Mouse (Mus musculus) inflammation-experienced regulatory T-cells, adult 6 months (primary cell): ENCODE data around the gene N6amt1. TPM values are rescaled to one million over a fixed set of nuclear protein-coding genes. Genes with fewer than 3 reads are reported as not detected.
A peak's percentile ranks its signal among the peaks of the same experiment; 100 is the strongest.

Experiments
- ATAC-seq: one replicate; pipeline ENCODE4 v1.8.0; 2017
- polyA plus RNA-seq, 3 experiments: library from polyadenylated mRNA; unstranded; fragments of 100-300 nt; shearing (Covaris generic); gene quantifications; one replicate each; pipeline ENCODE4 v1.2.1; 2017

N6amt1 gene
- polyA plus RNA-seq, result 10 to 100 TPM; 15.0 to 20.7 (median 18.1) TPM

DNA sequence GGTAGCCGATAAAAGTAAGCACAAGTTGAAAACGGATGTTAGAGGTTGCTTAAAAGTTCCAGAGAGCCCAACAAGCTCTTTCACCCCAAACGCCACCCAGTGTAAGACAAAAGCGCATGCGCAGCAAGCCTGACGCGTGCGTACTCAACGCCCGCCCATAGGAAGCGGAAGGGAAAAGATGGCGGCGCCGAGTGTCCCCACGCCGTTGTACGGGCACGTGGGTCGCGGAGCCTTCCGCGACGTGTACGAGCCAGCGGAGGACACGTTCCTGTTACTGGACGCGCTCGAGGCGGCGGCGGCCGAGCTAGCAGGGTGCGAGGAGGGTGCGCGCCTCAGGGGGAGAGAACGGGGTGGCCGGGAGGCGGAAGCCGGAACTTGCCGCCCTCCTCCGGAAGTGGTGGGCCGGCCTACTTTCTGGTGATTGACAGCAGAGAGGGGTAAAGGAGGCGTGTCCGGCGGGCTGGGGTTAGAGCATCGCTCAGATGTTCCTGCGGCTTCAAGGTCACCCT is at the start of gene N6amt1:
TSS of gene N6amt1 (plus strand) at position 111 of the 509 bp plus-strand sequence.
- peak; percentile 99 for ATAC-seq

DNA sequence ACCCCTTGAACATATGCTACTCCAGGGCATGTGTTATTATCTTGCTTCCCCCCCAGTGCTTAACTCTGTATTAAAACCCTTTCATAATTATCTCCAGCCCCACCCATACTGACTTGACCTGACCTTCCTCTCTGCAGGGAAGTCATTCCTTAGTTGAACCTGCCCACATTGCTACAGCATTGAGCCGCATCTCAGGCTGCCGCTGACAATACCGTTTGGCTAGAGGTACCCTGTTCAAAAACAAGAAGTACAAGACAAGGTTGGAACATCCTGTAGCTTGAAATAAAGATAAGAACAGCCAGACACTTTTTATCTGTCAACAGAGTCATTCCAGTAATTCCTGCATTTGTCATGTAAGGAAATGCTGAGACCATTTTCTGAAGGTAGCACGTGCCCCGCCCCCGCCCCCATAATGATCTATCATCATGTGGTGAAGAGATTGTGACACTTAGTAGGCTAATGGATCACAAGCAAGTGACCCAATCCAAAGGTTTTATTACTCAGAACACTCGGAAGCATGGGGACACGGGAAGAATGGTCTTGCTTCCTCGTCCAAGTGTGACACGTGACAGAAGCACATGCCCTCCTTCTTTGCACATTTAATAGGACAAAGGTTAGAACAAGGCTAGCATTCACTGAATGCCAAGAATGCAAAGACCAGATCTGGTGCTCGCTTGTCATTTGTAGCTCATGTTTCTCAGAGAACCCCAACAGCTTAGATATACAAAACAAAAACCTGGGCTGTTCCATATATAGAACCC is 48.6 kb upstream of the N6amt1 start:
- ATAC-seq, result no peak

GRCm38 (mm10) chr16:87307109-87307735 is 46.8 kb upstream of the N6amt1 start:
- no peak for ATAC-seq

DNA sequence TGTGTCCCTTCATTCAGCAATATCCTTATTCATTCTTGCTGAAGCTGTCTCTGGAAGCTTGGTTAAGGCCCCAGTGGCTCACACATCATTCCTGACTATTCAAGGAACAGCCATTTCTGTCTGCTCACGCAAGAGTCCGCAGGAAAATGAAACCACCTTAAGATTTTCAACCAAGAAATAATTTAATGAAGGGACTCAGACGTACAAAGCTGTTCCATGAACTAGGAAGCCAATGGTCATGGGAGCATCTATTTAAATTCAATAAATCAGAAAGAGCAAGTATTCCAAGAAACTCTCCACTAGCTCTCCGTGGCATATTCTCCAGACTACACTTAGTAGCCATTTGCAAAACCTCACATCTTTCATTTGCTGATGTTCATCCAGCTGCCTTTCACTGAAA is 43.3 kb upstream of the N6amt1 start:
- ATAC-seq, result no peak

DNA sequence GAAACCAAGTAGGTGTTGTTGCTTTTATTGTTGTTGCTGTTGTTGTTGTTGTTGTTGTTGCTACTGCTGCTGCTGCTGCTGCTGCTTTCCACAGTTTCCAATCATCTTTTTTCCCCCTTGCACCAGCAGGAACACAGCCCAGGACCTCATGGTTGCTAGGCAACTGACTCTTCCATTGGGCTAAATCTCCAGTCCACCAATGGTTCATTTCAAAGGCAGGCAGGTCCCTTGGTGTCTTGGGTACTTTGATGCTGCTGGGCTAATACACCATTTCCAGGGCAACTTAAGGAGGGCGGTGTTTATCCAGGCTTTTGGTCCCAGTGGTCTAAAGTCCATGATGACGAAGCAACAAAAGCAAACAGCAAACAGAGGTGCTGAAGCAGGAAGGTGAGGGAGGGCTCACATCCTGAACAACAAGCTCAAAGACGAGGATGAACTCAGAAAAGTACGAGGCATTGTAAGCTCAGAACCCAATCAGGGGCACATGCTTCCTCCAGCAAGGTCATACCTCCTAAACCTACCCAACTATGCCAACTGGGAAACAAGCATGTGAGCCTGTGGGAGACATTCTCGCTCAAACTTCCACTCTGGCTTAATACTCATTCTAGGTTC is 35.7 kb upstream of the N6amt1 start:
- no peak for ATAC-seq

DNA sequence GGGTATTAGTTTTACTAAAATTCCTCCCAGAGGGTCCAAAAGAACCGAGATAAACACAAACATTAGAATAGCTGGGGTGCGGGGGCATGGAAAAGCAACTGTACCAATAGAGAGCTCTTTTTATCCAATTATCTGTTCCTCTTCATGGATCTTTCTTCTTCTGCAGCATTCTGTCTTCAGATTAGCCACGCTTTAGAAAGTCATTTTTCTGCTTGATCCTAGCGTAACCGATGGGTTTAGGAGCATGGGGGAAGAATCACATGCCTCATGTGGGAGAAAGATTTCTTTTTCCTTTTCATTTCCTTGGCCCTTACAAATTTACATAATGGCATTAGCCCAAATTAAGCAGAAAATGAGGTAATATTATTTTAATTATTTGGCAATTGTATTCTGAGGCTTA is 35.0 kb upstream of the N6amt1 start:
- no peak for ATAC-seq

DNA sequence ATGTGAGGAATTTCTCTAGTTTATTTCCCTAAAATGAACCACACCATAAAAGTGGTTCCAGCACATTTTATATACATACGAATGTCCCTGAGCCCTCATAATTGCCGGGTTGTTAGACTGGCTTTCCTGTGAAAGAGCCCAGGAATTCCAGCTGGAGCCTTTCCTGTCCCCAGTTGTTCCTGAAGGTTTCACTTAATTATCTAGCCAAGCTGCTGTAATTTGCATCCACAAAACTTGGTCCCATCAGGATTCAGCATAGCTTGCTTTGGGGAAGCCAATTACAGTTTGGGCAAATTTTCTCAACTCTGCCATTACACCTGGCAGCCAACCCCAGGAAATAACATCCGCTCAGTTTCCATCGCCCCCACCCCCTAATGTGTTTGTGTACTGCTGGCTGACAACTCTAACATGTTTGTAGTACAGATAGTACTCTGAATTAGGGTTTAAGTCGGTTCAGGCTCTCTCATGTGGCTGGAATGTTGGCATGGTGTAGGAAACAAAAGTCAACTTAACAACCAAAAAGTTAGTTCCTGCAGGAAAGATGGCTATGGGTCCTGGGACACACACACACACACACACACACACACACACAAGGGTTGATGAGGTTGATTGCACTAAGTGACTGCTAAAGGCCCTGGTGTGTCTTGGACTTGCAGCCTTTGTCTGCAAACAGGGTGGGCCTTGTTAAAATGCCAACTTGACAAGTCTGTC is 34.3 kb upstream of the N6amt1 start:
- ATAC-seq, result no peak

DNA sequence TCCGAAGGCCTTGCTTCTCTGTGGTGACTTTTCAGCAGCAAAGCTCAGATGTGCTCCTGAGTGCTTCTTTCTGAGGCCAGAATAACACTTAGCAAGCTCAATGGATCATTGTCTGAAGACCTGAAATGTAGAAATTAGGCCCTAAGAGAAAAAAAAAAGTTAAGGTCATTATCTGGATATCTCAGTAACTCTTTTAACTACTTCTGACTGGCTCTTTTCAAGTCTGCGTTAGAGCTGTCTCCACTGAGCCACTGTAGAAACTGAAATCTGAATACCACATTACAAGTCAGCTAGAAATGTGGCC is 33.8 kb upstream of the N6amt1 start:
- no peak for ATAC-seq

- ATAC-seq, result peak; percentile 94
These were observed 29.4 kb upstream of the N6amt1 start for GRCm38 (mm10) chr16:87324571-87324970.

GRCm38 (mm10) chr16:87329986-87330385 is 24.0 kb upstream of the N6amt1 start:
- ATAC-seq, result no peak

GRCm38 (mm10) chr16:87334756-87335155 is 19.2 kb upstream of the N6amt1 start:
- no peak for ATAC-seq

DNA sequence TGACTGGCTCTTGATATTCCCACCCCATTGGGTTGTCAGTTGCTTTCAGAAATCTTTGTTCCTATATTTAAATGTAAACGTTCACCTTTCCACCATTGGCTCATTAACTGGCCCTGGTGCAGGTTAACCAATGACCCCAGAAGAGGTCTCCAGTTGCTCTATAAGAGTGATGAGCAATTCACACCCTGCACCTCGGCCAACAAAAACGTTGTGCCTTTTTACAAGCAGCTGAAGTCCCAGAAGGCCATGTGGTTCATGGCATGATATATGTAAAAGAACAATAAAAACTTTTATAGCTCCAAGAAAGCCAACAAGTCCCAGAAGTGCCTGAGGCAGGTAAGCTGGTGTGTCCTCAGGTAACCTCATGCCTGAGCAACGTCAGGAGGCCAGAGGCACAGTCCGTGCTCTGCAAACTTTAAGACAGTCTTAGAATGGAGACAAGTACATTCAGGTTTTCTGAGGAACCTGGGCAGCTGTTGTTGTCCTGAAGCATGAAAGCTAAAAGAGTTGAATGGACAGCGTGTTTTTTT is 12.9 kb upstream of the N6amt1 start:
- no peak for ATAC-seq

GRCm38 (mm10) chr16:87348133-87348532 is 5.9 kb upstream of the N6amt1 start:
- no peak for ATAC-seq

DNA sequence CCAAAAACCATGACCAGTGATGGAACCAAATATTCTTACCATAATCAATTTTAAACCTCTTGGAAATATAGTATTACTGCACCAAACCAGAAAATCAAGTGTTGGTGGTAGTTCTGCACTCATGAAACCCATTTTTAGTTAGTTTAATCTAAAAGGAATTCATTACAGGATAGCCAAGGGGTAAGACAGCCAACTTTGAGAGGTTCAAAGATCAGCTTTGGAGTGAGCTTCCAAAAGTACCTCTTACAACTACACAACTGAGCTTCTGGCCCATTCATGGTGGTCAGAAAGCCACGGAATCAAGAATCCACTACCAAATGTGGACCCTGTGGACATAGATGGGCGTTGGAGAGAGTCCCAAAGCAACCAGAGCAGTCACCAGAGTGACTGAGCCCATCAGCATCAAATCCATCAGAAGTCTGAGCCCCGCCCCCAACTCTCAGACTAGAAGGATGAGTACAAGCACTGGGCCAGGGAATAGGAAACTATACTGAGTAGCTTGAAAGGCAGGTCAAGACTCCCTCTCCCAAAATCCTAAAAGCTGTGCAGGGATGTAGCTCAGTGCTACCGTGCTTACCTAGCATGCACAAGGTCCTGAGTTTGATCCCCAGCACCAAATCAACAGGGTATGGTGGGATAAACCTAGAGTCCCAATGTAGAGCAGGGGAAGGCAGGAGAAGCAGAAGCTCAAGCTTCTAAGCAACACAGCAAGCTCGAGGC is 2.4 kb upstream of the N6amt1 start:
- no peak for ATAC-seq

- ATAC-seq, result no peak
These were observed 380 bp upstream of the N6amt1 start for GRCm38 (mm10) chr16:87353605-87354004.

GRCm38 (mm10) chr16:87354748-87355147 is 763 bp downstream of the N6amt1 start:
- no peak for ATAC-seq

GRCm38 (mm10) chr16:87360096-87360495 is 6.1 kb downstream of the N6amt1 start:
- ATAC-seq, result no peak

GRCm38 (mm10) chr16:87364231-87364630 is 10.2 kb downstream of the N6amt1 start:
- no peak for ATAC-seq

DNA sequence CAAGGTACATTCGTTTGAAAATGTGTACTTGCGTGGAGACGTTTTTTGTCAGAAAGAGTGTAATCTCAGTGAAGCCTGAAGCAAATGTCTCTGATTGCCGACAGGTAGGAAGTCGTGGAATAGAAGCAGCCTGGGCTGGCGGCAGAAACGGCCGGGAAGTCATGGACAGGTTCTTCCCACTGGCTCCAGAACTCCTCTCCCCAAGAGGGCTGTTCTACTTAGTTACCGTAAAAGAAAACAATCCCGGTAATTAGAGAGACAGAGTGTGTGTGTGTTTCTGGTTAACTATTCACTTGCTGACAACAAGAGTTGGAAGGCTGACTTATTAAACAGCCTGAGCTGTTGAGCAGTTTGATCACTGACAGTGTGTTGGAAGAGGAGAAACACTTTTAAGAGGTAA is 12.1 kb downstream of the N6amt1 start:
- no peak for ATAC-seq

- ATAC-seq, result no peak
These were observed 12.5 kb downstream of the N6amt1 start for GRCm38 (mm10) chr16:87366445-87366844.

- no peak for ATAC-seq
These were observed 29.0 kb downstream of the N6amt1 start for GRCm38 (mm10) chr16:87382996-87383395.

GRCm38 (mm10) chr16:87384366-87384765 is 30.4 kb downstream of the N6amt1 start:
- ATAC-seq, result no peak
